Mouse (Mus musculus) CD8-positive naive resting alpha-beta T cell, adult 57 days (primary cell): ENCODE data around the gene Gm11077. TPM values are rescaled to one million over a fixed set of nuclear protein-coding genes. Genes with fewer than 3 reads are reported as not detected.

ENCODE experiments used
- total RNA-seq: library from RNA; stranded (reverse); gene quantifications from one replicate; pipeline ENCODE4 v1.2.4, GENCODE M21; 2023

The Gm11077 gene
- not detected for total RNA-seq

GRCm38 (mm10) chr6:140729272-140729671 is at the start of gene Gm11077:
Gene Gm11077, plus strand, starts transcription at chr6:140729284.

Other genes starting within 250 kb of the Gm11077 start
- gene Aebp2, start 106.6 kb upstream of the Gm11077 start, total RNA-seq: 159 TPM